Mouse (Mus musculus) frontal cortex, adult 2 months (tissue): ENCODE results near the gene Csf2rb2. TPM values are rescaled to one million over a fixed set of nuclear protein-coding genes. Genes with fewer than 3 reads are reported as not detected.
"Not testable (repeated sequence)": the region's sequence is repeated elsewhere in the genome, so short reads cannot be mapped to it uniquely, and the experiment has no call there.

ENCODE experiments used
- DNase-seq, 2 experiments: peaks; one replicate each; pipeline ENCODE4 v3.0.0; 2022; ENCODE audit warnings: low spot score in 1 of 2; ENCODE audit errors: extremely low spot score in 1 of 2
- polyA plus RNA-seq: library from polyadenylated mRNA; depleted of rRNA; stranded (reverse); fragments of >200 nt; gene quantifications from 2 replicates; pipeline ENCODE4 v1.2.3, GENCODE M21; 2012; rRNA removed

Gene Csf2rb2
- 0.53 and 0.80 TPM in 2 replicates for polyA plus RNA-seq

GRCm38 (mm10) chr15:78305341-78305933, at the start of gene Csf2rb2:
Gene Csf2rb2, minus strand, starts transcription at chr15:78305721.
- no peak for DNase-seq

DNA sequence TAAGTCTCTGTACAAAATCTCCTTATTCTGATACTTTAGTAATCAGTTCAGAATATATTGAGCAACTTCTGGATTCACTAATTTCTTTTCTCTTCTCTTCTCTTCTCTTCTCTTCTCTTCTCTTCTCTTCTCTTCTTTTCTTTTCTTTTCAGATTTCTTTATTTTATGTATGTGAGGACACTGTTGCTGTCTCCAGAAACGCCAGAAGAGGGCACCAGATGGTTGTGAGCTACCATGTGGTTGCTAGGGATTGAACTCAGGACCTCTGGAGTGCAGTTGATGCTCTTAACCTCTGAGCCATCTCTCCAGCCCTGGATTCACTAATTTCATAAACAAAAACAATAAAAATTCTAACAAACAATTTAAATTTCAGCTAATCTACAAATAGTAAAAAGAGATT, 49.4 kb upstream of the Csf2rb2 start:
- peak in 1 of 2 experiments; percentile 83 for DNase-seq

- no peak for DNase-seq
Measured at GRCm38 (mm10) chr15:78351586-78352165, 46.2 kb upstream of the Csf2rb2 start.

DNA sequence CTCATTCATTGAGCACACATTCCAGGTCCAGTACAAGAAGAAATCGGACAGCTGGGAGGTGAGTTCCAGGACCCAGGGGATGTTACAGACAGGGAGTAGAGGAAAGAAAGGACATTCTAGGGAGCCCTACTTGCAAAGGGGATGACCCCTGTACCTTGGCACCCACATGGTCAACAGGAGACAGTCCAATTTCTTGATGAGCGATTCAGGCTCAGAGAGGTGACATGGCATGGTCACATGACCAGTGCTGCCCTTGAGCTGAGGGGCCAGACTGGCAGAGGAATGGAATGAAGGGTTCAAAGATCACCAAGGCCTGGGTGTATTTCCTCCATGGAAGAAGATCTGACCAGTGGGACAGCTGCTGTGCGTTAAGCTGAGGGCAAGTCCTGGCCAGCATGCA, 39.0 kb upstream of the Csf2rb2 start:
- no peak for DNase-seq

- no peak for DNase-seq
Measured at GRCm38 (mm10) chr15:78343683-78344082, 38.2 kb upstream of the Csf2rb2 start.

- DNase-seq: not testable (repeated sequence)
Measured at GRCm38 (mm10) chr15:78340919-78341318, 35.4 kb upstream of the Csf2rb2 start.

DNA sequence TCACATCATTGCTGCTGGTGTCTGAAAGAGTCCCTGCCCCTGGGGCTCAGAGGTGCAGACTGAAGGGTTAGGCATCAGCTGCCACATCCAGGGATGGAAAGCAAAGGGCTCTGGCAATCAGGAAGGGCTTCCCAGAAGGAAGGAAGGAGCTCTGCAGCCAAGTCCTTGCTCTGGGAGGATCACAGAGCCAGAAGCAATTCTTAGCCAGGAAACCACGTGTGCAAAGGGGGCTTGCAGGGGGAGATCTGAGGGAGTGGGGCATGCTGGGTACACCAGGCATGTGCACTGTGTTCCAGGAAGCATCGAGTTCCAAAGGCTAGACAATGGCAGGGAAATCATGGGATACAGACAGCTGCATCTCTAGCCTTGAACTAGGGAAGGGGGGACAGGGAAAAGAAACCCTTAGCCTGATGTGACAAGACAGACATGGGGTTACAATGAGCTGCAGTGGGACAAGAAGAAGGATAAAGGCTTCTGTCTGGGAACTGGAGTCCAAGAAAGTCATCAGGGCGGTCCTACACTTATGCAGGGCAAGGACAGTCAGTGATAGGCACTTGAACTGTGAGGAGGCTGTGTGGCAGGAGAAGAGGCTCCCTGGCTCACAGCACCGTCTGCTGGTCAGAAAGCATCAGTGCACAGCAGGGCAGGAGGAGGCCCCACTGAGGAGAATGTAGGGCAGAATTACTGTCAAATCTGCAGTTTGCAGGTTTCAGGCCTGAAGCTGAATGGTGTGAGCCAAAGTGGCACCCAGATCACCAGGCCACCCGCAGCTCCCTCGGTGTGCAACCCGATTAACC, 34.3 kb upstream of the Csf2rb2 start:
- peak; percentile 25 to 79 for DNase-seq

DNA sequence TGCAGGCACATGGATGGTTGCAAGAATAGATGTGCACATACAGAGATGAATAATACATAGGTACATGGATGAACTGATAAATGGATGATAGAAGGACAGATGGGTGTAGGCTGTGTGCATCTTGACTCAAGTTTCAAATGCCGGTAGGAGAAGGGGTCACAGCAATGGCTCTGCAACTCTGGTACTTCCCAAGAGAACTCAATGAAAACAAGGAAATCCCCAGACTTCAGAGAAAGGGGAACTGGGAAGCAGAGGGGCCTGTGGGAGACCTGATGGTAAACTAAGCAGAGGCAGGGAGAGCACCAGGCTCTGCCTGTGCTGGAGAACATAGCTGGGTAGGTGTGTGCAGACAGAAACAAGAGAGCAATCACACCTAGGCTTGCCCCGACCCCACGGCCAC, 28.9 kb upstream of the Csf2rb2 start:
- DNase-seq: no peak

DNA sequence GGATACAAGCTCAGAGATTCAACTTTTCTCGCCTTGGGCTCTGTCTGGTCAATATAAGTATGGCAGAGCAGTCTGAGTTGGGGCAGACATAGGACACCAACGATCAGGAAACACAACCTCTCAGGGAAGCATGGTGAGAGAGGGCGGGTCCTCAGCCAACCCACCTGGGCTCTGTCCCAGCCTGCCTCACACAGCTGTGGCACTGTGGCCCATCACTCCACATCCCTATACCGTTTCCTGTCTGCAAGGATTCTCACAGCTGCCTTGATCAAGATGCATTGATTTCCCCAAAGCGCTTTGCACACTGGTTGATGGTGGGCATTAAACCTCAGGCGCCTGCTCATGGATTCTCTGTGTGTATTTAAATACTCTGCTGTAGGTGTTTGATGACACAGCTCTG, 27.5 kb upstream of the Csf2rb2 start:
- no peak for DNase-seq

GRCm38 (mm10) chr15:78331523-78332340, 26.2 kb upstream of the Csf2rb2 start:
- DNase-seq: no peak

DNA sequence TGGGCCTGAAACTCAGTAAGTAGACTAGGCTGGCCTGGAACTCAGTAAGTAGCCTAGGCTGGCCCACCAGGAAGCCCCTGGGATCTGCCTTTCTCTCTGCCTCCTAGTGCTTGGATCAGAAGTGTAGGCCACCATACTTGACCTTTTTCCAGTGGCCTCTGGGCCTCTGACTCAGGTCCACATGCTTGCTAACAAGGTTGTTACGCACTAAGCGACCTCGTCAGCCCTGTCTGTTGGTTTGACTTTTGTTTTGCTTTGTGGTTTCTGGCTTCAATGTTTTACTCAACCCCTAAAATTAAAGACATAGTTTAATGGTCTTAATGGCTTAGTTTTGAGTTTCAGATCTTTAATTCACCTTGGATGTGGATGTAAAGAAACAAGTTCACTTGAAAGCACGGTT, 25.2 kb upstream of the Csf2rb2 start:
- no peak for DNase-seq

DNA sequence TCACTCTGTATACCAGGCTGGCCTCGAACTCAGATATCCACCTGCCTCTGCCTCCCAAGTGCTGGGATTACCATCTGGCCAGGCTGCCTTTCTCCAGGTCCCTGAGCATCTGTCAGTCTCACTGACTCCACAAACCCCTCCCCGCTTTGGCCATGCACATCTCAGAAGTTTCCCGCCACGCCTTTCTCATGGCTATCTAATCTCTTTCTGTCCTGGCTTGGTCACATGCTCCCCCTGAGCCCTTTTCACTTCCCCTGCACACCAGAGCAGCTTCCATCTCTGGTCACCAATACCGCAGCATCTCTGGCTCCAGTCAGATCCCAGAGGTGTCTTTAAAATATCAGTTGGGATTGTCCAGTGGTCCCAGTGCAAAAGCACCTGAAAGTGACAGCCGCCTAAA, 24.5 kb upstream of the Csf2rb2 start:
- not testable (repeated sequence) for DNase-seq

DNA sequence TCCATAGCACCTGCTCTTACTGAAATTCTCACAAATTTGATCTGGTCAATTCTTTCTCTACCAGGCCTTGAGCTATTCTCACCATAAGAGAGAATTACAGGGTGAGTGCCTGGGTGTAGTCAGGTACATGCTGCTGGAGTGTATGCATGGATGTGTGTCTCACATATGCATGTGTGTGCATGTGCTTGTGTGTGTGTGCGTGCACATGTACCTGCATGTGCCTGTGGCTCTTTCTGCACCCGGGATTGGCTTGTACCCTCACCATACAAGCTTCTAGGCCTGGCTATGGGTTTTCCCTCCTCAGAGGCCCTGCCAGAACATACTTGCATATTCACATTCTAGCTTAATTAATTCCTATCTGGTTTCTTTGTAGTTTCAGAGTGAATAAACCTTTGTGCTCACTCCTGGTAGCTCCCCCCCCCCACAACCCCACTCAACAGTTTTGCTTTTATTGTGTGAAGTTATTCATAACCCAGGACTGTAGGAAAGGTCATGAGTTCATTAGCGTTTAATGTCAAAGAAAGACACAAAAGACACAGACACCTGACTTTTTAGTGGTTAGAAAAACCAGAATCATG, 23.1 kb upstream of the Csf2rb2 start:
- DNase-seq: no peak

DNA sequence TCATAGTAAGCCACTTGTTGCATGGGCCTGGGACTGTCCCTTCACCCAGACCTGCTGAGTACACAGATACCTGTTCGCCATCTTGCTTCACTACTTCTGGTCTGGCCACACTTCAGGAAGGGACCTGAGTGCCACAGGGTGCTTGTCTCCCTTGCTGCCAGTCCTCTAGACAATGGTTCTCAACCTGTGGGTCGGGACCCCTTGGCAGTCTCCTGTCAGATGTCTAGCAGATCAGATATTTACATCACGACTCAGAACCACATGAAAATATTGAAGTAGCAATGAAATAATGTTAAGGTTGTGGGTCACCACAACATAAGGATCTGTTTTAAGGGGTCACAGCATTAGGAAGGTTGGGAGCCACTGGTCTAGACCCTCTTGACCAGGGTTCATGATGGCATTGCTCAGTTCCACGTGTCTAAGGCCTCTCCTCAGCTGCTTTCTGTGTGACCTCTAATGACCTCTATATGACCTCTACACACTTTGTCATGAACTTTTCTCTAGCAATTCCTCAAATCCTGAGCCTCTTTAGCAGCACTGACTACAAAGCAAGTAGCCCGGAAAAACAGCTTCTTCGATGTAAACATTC, 22.3 kb upstream of the Csf2rb2 start:
- not testable (repeated sequence) for DNase-seq

- DNase-seq: no peak
Measured at GRCm38 (mm10) chr15:78326747-78327146, 21.2 kb upstream of the Csf2rb2 start.

- DNase-seq: no peak
Measured at GRCm38 (mm10) chr15:78325671-78326339, 20.3 kb upstream of the Csf2rb2 start, which contains the start of gene Csf2rb. Gene Csf2rb, plus strand, starts transcription at chr15:78325752.

DNA sequence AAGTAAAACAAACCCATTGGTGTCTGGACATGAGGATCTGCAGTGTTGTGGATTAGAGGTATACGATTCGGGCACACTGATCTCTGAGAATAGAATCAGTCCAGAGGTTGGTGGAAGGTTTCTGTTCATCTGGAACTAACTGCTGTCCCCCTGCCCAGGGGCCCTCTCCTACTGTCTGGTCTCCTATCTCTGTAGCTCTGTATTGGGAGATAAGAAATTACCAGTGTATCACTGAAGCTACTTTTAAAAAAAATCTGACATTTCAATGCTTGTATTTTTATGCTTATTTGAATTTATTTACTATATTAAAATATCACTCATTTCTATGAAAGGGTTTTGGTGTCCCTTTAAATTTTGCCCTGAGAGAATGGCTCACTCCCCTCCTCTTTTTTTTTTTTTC, 18.8 kb upstream of the Csf2rb2 start:
- no peak for DNase-seq

GRCm38 (mm10) chr15:78323366-78323765, 17.8 kb upstream of the Csf2rb2 start:
- no peak for DNase-seq

DNA sequence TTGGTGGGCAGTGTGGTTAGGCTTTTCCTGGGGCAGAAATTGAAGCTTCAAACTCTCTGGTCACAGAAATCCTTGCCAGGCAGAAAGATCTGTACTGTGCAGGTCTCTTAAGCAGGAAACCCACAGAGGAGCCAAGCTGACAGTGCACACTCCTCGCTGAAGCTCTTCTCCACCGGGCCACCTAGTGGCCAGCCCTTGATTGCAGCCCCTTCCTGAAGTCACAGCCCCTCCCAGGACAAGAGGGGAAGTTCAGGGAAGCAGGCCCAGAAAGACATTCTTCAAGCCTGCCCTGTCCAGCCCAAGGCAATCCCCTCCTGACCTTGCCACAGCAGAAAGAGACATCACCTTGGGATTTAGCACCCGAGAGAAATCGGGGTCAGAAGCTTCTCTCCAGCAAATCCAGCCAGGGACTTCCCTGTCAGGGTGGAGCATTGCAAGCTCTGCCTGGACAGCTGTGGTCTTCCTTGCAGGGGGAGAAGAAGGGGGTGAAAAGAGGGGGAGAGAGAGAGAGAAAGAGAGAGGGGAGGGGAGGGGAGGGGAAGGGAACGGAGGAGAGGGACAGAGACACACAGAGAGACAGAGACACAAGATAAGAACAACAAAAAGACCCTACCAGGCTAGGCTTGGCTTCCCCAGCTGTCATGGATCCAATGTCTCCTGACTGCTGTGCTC, 15.4 kb upstream of the Csf2rb2 start:
- DNase-seq: peak in 1 of 2 experiments; percentile 79
